Mouse (Mus musculus) G1E-ER4 (cell line): ENCODE measurements around the gene Il17rb. TPM values are rescaled to one million over a fixed set of nuclear protein-coding genes. Genes with fewer than 3 reads are reported as not detected.

Source experiments
- GATA1 ChIP-seq: IDR thresholded peaks from one replicate; pipeline ENCODE4 v1.8.0; 2012; ENCODE audit warnings: low read length, inconsistent platforms
- polyA plus RNA-seq: library from polyadenylated mRNA; stranded (reverse); fragments of >175 nt; gene quantifications from 2 replicates; pipeline ENCODE4 v1.2.3, GENCODE M21; 2012

Il17rb gene
- polyA plus RNA-seq, 1 experiment: not detected

DNA sequence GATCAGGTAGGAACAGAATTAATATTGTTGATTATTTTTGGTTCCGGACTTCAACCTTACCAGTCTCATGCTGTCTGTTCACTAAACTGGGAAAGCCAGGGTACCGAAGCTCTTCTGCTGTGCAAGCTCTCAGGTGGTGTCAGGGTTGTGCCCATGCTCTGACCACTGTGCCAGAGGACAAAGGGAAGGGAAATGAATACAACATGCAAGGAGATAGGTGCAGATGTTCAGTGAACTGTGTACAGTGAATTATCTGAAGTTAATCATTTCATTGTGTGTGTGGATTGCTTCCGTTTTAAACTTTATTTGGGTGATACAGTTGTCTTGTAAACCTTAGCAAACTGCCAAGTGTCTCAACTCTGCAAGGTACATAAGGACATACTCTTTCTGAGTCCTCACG is 20.4 kb downstream of the Il17rb start:
- no peak for TF ChIP-seq GATA1

- TF ChIP-seq GATA1: no peak
Observed at GRCm38 (mm10) chr14:29987739-29988138, 21.0 kb downstream of the Il17rb start.

GRCm38 (mm10) chr14:29987276-29987675 is 21.4 kb downstream of the Il17rb start:
- no peak for TF ChIP-seq GATA1

- TF ChIP-seq GATA1: no peak
Observed at GRCm38 (mm10) chr14:29986096-29986495, 22.6 kb downstream of the Il17rb start.

DNA sequence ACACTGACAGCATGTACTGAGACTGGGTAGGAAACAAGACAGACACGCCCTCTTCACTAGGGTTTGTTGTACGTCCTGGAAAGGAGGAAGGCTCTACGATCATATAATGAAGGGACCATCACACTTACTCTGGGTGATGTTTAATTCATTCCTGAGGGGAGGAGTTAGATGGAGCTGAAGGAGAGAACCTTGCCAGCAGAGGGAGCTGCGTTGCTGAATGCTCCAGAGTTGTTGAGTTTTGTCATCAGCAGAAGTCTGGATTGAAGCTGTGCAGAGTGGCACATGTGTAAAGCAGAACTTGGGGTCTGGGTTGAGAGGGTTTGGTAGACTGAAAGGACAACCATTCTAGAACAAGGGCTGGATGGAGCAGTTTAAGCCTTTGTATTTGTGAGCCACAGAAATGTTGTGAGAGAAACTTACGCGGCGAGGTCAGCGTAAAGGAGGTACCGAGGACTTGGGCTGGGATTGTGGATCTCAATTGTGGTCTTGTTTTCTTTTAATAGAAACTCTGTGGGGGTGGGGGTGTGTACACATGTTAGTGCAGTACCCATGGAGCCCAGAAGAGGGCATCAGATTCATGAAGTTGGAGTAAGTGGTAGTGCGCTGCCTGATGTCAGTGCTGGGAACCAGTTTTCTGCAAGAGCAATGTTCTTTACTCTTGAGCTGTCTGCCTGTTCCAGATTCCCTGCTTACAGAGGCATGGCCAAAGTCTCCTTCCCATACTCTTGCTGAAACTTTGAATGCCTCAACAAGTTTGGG is 28.1 kb downstream of the Il17rb start:
- no peak for TF ChIP-seq GATA1

DNA sequence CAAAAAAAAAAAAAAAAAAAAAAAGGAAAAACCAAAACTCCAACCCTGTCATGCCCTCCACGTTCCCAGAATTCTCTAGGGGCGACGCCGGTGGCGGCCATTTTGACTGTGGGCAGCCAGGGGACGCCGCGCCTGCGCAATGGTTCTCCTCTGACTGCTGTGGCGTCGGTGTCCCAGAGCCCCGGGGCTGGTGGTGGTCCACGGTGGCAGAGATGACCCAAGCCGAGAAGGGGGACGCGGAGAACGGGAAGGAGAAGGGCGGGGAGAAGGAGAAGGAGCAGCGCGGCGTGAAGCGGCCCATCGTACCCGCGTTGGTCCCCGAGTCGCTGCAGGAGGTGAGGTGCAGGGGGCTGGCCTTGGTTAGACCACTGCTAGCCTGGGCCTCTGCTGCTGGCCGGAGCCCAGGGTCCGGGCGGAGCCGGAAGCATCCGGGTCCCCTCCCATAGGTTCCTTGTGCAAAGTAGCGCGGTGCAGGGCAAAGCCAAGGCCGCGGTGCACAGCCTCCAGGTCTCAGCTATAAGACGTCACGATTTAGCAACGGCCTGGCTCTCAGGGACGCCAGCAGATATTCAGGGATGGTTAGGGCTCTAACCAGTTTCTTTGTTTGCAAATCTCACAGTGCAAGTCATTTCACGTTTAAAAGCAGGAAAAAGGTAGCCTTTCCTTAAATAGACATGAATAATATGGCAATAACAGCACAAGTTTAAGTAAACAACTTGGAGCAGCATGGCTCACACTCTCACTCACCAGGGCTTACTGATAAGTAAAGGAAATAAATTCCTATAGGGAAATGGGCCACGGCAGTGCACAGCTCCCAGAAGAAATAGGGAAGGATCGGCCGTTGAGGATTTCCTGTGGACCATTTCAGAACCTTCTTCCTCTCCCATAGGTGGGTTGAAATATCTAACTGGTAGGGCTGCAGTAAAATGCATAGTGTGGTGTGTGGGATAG is 30.2 kb downstream of the Il17rb start, which contains the start of gene Actr8:
Gene Actr8 (plus strand): TSS at position 84 of the 951 bp plus-strand sequence.
- TF ChIP-seq GATA1: no peak

GRCm38 (mm10) chr14:29976927-29977326 is 31.8 kb downstream of the Il17rb start:
- no peak for TF ChIP-seq GATA1

- TF ChIP-seq GATA1: no peak
Observed at GRCm38 (mm10) chr14:29971993-29972392, 36.7 kb downstream of the Il17rb start.

DNA sequence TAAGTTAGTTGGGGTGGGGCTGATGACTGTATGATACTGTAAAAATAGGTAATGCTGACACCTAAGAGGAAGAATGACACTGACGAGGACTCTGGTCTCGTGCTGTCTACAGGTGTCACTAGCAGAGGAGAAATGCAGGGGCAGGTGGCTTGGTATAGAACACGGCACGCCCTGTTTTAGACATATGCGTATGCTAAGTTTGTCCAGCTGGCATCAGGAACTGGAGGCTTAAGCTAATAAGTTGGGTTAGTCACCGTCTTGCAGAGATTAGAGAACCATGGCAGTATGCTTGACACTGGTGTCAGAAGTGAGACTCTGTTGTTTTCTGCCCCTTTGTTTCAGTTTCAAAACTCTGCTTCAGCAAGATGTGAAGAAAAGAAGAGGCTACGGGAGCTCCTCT is 37.2 kb downstream of the Il17rb start:
- no peak for TF ChIP-seq GATA1

DNA sequence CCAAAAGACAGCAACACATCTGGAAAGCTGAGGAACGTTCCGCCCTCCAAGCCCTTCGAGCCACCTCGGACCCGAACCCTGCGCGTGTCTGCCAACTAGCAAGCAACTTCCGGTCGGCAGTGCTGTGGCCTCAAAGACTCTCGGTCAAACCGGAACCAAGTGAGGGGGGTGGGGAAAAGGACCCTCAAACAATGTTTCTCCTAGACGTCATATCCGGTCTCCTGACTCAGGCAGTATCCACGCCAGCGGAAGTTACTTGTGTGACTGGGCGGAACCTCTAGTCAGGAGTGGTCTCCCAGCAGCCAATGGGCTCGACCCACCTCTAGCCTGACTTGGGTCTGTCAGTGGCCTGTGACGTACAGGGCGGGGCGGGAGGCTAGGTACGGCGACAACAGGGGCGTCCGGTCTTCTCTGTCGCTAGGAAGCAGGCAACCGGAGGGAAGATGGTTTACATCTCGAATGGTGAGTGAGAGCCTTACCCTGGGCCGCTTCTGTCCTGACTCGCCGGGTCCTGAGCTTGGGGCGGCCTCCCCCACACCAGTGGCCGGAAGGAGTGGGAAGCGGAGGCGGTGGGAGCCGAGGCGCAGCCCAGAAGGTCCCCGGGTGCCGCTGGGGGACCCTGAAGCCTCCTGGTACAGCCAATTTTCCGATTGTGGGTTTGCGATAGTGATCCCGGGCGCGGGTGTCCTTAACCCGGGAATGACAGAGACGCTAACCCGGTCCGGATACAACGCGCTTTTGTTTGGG is 40.4 kb downstream of the Il17rb start, which contains the start of gene Selenok:
Gene Selenok (plus strand): TSS at position 234 of the 747 bp plus-strand sequence.
- TF ChIP-seq GATA1: no peak

GRCm38 (mm10) chr14:29967611-29968010 is 41.1 kb downstream of the Il17rb start:
- no peak for TF ChIP-seq GATA1

- no peak for TF ChIP-seq GATA1
Observed at GRCm38 (mm10) chr14:29957393-29957792, 51.3 kb downstream of the Il17rb start.

- TF ChIP-seq GATA1: no peak
Observed at GRCm38 (mm10) chr14:29950805-29951204, 57.9 kb downstream of the Il17rb start.

GRCm38 (mm10) chr14:29946761-29947309 is 61.9 kb downstream of the Il17rb start:
- TF ChIP-seq GATA1: no peak

Other genes with a start within 250 kb of the Il17rb start
- 9.1 and 11.0 TPM in 2 replicates for gene Selenok, start 40.6 kb downstream of the Il17rb start, polyA plus RNA-seq
- 45.5 and 74.9 TPM in 2 replicates for gene Actr8, start 30.6 kb downstream of the Il17rb start, polyA plus RNA-seq
- gene Chdh, start 127 bp upstream of the Il17rb start, polyA plus RNA-seq: not detected in 2 replicates